Mouse (Mus musculus): Measurements from ENCODE around the gene Tmem141. TPM values are rescaled to one million over a fixed set of nuclear protein-coding genes. Genes with fewer than 3 reads are reported as not detected.
A peak's percentile ranks its signal among the peaks of the same experiment; 100 is the strongest.

Tmem141 gene
- polyA plus RNA-seq, 1 experiment: 0.94 TPM

DNA sequence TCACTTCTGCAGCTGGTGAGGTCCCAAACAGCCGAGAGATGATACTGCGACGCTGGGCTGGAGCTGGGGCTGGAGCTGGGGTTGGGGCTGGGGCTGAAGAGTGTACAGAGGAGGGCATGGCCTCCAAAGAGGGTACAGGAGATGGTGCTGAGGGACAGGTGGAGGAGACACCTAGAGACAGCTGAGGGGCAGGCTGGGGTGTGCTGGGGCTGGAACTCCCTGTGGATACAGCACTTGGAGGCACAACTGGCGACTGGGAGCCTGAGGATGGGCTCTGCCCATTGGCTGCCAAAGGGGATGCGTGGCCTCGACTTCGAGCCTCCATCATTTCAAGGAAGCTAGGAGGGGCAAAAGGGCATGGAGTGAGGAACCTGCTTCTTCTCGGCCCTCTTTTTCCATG is 34.5 kb downstream of the Tmem141 start:
- TF ChIP-seq FLI1 (IDR thresholded peaks at IDR 0.05; ENCODE audit: low read length) (no peak), GATA1 (IDR thresholded peaks at IDR 0.05; ENCODE audit: borderline replicate concordance, low read length) (no peak)
- H3K36me3 ChIP-seq (replicated peaks; ENCODE audit: low read length): peaks cover 96% of the 10 kb centered on the region
- H3K9me3 ChIP-seq: no peaks in the 10 kb centered on the region
- no peak overlapping the region for H3K4me3 ChIP-seq (replicated peaks)
- no peaks in the 10 kb centered on the region for H3K27me3 ChIP-seq (replicated peaks)
- peaks cover 18% of the 10 kb centered on the region for H3K4me1 ChIP-seq

- H3K36me3 ChIP-seq (replicated peaks; ENCODE audit: low read length): peaks cover 79% of the 10 kb centered on the region
- H3K4me3 ChIP-seq (replicated peaks): no peak overlapping the region
- TF ChIP-seq GATA1 (IDR thresholded peaks at IDR 0.05; ENCODE audit: borderline replicate concordance, low read length) (no peak), FLI1 (IDR thresholded peaks at IDR 0.05; ENCODE audit: low read length) (no peak)
- H3K27me3 ChIP-seq (replicated peaks): peaks cover 7% of the 10 kb centered on the region
- H3K4me1 ChIP-seq: peaks cover 29% of the 10 kb centered on the region
- no peaks in the 10 kb centered on the region for H3K9me3 ChIP-seq
These were observed 36.2 kb downstream of the Tmem141 start for GRCm38 (mm10) chr2:25585601-25586000.

DNA sequence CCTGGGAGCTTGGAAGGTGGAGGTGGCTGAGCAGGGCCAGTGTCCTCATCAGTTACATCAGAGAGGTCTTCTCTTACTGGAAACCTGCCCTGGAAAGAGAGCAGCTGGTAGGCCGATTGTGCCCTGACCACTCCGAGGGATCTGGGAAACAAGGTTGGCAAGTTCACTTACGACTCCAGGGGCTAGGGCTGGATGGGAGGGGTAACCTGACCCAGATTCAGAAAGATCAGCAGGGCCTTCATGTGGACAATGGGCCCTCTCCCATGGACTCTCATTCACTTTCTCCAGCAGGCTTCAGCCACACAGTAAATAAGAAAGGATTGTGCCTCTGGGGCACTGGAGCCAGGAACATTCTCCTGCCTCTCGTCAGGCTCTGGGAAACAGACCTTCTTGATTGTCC is 36.9 kb downstream of the Tmem141 start:
- Histone ChIP-seq H3K4me3 (replicated peaks) (no peak overlapping the region), H3K4me1 (peaks cover 37% of the 10 kb centered on the region), H3K27me3 (replicated peaks) (peaks cover 15% of the 10 kb centered on the region), H3K9me3 (0 out of 2 replicates have a peak, but pooled peaks cover under 1% of the 10 kb centered on the region), H3K36me3 (replicated peaks; ENCODE audit: low read length) (peaks cover 72% of the 10 kb centered on the region)
- TF ChIP-seq FLI1 (IDR thresholded peaks at IDR 0.05; ENCODE audit: low read length): no peak
- TF ChIP-seq GATA1 (IDR thresholded peaks at IDR 0.05; ENCODE audit: borderline replicate concordance, low read length): no peak

DNA sequence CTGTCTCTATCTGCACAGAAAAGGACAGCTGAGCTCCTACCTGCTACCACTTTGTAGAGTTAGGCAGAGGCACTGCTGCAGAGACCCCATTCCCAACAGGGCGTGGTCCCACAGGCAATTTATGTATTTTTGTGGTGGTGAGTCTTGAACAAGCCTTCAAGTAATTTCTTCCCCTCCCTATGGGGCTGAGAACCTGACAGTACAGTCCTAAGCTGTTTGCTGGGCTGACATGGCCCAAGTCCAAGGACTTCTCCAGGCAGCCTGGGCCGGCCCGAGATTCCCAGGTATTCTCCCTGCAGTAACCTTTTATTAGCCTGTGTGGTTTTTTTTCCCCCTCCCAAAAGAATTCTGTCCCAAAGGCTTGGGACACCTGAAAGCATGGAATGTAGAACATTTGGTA is 37.7 kb downstream of the Tmem141 start:
- H3K36me3 ChIP-seq (replicated peaks; ENCODE audit: low read length): peaks cover 65% of the 10 kb centered on the region

DNA sequence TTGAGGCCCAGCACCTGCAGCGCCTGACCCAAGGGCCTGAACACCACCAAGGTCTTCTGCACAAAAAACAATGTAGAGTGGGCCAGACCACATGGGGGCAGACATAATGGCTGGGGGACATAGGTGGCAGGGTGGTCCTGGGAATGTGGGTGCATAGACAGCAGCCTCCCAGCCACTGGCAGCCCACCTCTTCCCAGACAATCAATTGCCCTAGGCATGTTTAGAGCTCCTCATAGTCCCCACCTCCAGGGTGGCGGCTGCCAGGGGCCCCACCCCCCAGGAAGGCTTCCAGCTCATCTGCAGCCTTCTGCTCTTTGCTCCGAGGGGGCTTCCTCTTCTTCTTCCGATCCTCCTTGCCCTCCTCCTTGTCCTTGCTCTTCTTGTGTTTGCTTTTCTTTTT is 38.2 kb downstream of the Tmem141 start:
- TF ChIP-seq FLI1 (IDR thresholded peaks at IDR 0.05; ENCODE audit: low read length) (no peak), GATA1 (IDR thresholded peaks at IDR 0.05; ENCODE audit: borderline replicate concordance, low read length) (no peak)
- H3K36me3 ChIP-seq (replicated peaks; ENCODE audit: low read length): peaks cover 61% of the 10 kb centered on the region

More for the DNA sequence above, 37.7 kb downstream of the Tmem141 start:
- TF ChIP-seq FLI1 (IDR thresholded peaks at IDR 0.05; ENCODE audit: low read length): no peak
- no peak for TF ChIP-seq GATA1 (IDR thresholded peaks at IDR 0.05; ENCODE audit: borderline replicate concordance, low read length)
- H3K9me3 ChIP-seq: peaks cover 8% of the 10 kb centered on the region
- H3K27me3 ChIP-seq (replicated peaks): peaks cover 22% of the 10 kb centered on the region
- no peak overlapping the region for H3K4me3 ChIP-seq (replicated peaks)
- peaks cover 44% of the 10 kb centered on the region for H3K4me1 ChIP-seq

DNA sequence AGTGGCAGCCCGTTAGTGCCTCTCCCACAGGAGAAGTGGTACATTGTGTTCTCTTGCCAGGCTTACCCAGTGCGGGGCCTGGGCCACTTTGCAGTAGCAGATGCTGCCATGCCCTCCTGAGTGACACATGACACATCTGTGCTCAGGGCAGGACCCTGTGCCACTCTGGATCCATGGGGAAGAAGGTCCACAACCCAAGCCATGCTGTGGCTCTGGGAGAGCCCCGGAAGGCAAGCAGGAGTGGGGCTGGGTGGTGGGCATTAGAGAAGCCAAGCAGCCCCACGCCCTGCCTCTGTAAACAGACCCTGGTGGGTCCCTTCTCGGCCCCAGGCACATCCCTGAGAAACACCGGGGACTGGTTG is 38.7 kb downstream of the Tmem141 start:
- H3K36me3 ChIP-seq (replicated peaks; ENCODE audit: low read length): peaks cover 56% of the 10 kb centered on the region
- TF ChIP-seq GATA1 (IDR thresholded peaks at IDR 0.05; ENCODE audit: borderline replicate concordance, low read length) (no peak), FLI1 (IDR thresholded peaks at IDR 0.05; ENCODE audit: low read length) (no peak)
- H3K4me1 ChIP-seq: peaks cover 47% of the 10 kb centered on the region
- peaks cover 32% of the 10 kb centered on the region for H3K27me3 ChIP-seq (replicated peaks)
- peaks cover 18% of the 10 kb centered on the region for H3K9me3 ChIP-seq
- no peak overlapping the region for H3K4me3 ChIP-seq (replicated peaks)

More for the DNA sequence above, 38.2 kb downstream of the Tmem141 start:
- no peak overlapping the region for H3K4me3 ChIP-seq (replicated peaks)
- H3K4me1 ChIP-seq: peaks cover 47% of the 10 kb centered on the region
- peaks cover 14% of the 10 kb centered on the region for H3K9me3 ChIP-seq
- peaks cover 28% of the 10 kb centered on the region for H3K27me3 ChIP-seq (replicated peaks)

GRCm38 (mm10) chr2:25582466-25583119 is 39.2 kb downstream of the Tmem141 start:
- Histone ChIP-seq H3K36me3 (replicated peaks; ENCODE audit: low read length) (peaks cover 51% of the 10 kb centered on the region), H3K27me3 (replicated peaks) (peaks cover 38% of the 10 kb centered on the region), H3K9me3 (peaks cover 23% of the 10 kb centered on the region), H3K4me1 (peaks cover 52% of the 10 kb centered on the region), H3K4me3 (replicated peaks) (no peak overlapping the region)
- TF ChIP-seq GATA1 (IDR thresholded peaks at IDR 0.05; ENCODE audit: borderline replicate concordance, low read length) (no peak), FLI1 (IDR thresholded peaks at IDR 0.05; ENCODE audit: low read length) (no peak)

DNA sequence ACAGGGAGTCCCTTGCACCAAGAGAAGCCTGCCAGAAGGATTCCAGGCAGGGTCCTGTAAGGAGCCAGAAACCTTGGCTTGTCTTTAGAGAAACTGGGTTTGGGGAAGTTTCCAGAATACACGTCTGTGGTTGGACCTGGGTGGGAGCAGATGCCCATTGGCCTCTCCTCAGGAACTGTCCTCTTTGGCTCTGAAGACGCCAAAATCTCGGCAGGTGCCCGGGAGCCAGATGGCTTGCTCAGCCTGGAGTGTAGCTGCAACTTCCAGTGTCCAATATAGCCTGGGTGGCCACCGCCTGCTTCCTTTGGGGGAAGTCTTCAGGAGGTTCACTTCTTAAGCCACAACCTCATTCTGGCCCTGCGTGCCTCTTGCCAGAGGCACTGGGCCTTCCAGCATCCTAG is 39.9 kb downstream of the Tmem141 start:
- TF ChIP-seq GATA1 (IDR thresholded peaks at IDR 0.05; ENCODE audit: borderline replicate concordance, low read length) (no peak), FLI1 (IDR thresholded peaks at IDR 0.05; ENCODE audit: low read length) (no peak)

GRCm38 (mm10) chr2:25581294-25581864 is 40.4 kb downstream of the Tmem141 start, which contains the start of gene Ajm1:
Gene Ajm1 (minus strand): TSS chr2:25581757.
- Histone ChIP-seq H3K4me1 (peaks cover 59% of the 10 kb centered on the region), H3K36me3 (replicated peaks; ENCODE audit: low read length) (peaks cover 39% of the 10 kb centered on the region), H3K4me3 (replicated peaks) (peak within 1 kb of the TSS; percentile 90)

More for the DNA sequence above, 39.9 kb downstream of the Tmem141 start:
- H3K9me3 ChIP-seq: peaks cover 30% of the 10 kb centered on the region
- H3K36me3 ChIP-seq (replicated peaks; ENCODE audit: low read length): peaks cover 44% of the 10 kb centered on the region
- peaks cover 44% of the 10 kb centered on the region for H3K27me3 ChIP-seq (replicated peaks)
- H3K4me3 ChIP-seq (replicated peaks): peak overlapping the region; percentile 90
- H3K4me1 ChIP-seq: peaks cover 59% of the 10 kb centered on the region

GRCm38 (mm10) chr2:25580621-25581101 is 41.1 kb downstream of the Tmem141 start:
- TF ChIP-seq GATA1 (IDR thresholded peaks at IDR 0.05; ENCODE audit: borderline replicate concordance, low read length): no peak
- TF ChIP-seq FLI1 (IDR thresholded peaks at IDR 0.05; ENCODE audit: low read length): no peak
- Histone ChIP-seq H3K36me3 (replicated peaks; ENCODE audit: low read length) (peaks cover 33% of the 10 kb centered on the region), H3K4me1 (peaks cover 61% of the 10 kb centered on the region), H3K27me3 (replicated peaks) (peaks cover 57% of the 10 kb centered on the region), H3K9me3 (peaks cover 39% of the 10 kb centered on the region), H3K4me3 (replicated peaks) (peak overlapping the region; percentile 8)

More at GRCm38 (mm10) chr2:25581294-25581864, 40.4 kb downstream of the Tmem141 start, which contains the start of gene Ajm1:
- Histone ChIP-seq H3K27me3 (replicated peaks) (peaks cover 50% of the 10 kb centered on the region), H3K9me3 (peaks cover 36% of the 10 kb centered on the region)
- no peak for TF ChIP-seq GATA1 (IDR thresholded peaks at IDR 0.05; ENCODE audit: borderline replicate concordance, low read length)
- TF ChIP-seq FLI1 (IDR thresholded peaks at IDR 0.05; ENCODE audit: low read length): no peak
